Comparison of ENCODE assay signal across 8 mouse cellular contexts in genomic region chr2:166180136-166180649, GRCm38 (mm10). TPM values are rescaled to one million over a fixed set of nuclear protein-coding genes. Genes with fewer than 3 reads are reported as not detected.
DNase-seq lines count a peak whose midpoint lies in the region; ATAC-seq and TF ChIP-seq lines count a peak whose summit lies in the region.

No protein-coding gene starts in this region.

- no peaks in the 10 kb centered on the region for H3K27me3 ChIP-seq in liver, embryonic 11.5 days (replicated peaks; ENCODE audit: control insufficient read depth, insufficient read depth, low read length)
- H3K27me3 ChIP-seq in embryonic facial prominence, embryonic 15.5 days = no peaks in the 10 kb centered on the region
- no peaks in the 10 kb centered on the region for H3K27me3 ChIP-seq in hindbrain, postnatal 0 days (ENCODE audit: insufficient read depth, low read length)
- H3K27me3 ChIP-seq in neural tube, embryonic 15.5 days (replicated peaks) = no peaks in the 10 kb centered on the region

- no peaks in the 10 kb centered on the region for H3K36me3 ChIP-seq in liver, embryonic 11.5 days (ENCODE audit: control insufficient read depth, insufficient read depth, low read length)
- H3K36me3 ChIP-seq in embryonic facial prominence, embryonic 15.5 days = no peaks in the 10 kb centered on the region
- no peaks in the 10 kb centered on the region for H3K36me3 ChIP-seq in hindbrain, postnatal 0 days (ENCODE audit: insufficient read depth, low read length)
- no peaks in the 10 kb centered on the region for H3K36me3 ChIP-seq in neural tube, embryonic 15.5 days

- no peak overlapping the region for H3K4me3 ChIP-seq in liver, embryonic 11.5 days (ENCODE audit: low read depth, low read length)
- H3K4me3 ChIP-seq in embryonic facial prominence, embryonic 15.5 days (replicated peaks) = no peak overlapping the region
- H3K4me3 ChIP-seq in hindbrain, postnatal 0 days (ENCODE audit: low read length) = no peak overlapping the region
- H3K4me3 ChIP-seq in neural tube, embryonic 15.5 days (replicated peaks) = no peak overlapping the region

- peak overlapping the region; percentile 30; the same call in 1 of the 2 replicates for H3K27ac ChIP-seq in liver, embryonic 11.5 days (ENCODE audit: low read depth, low read length)
- peak overlapping the region; percentile 96 for H3K27ac ChIP-seq in embryonic facial prominence, embryonic 15.5 days (replicated peaks)
- H3K27ac ChIP-seq in hindbrain, postnatal 0 days = peak overlapping the region; percentile 33; the same call in 1 of the 2 replicates
- peak overlapping the region; percentile 74 for H3K27ac ChIP-seq in neural tube, embryonic 15.5 days (replicated peaks)

- 47% methylated on average over 5 of the region's 5 CpGs for WGBS in liver, embryonic 11.5 days
- WGBS in embryonic facial prominence, embryonic 15.5 days = 3% methylated on average over 5 of the region's 5 CpGs
- 28% methylated on average over 5 of the region's 5 CpGs for WGBS in hindbrain, postnatal 0 days
- 36% methylated on average over 5 of the region's 5 CpGs for WGBS in neural tube, embryonic 15.5 days

- peaks cover 4% of the 10 kb centered on the region for H3K4me1 ChIP-seq in liver, embryonic 11.5 days (replicated peaks; ENCODE audit: control insufficient read depth, insufficient read depth, low read length)
- peaks cover 38% of the 10 kb centered on the region for H3K4me1 ChIP-seq in embryonic facial prominence, embryonic 15.5 days
- peaks cover 6% of the 10 kb centered on the region; the same call in 1 of the 2 replicates for H3K4me1 ChIP-seq in hindbrain, postnatal 0 days (ENCODE audit: insufficient read depth, low read length)
- H3K4me1 ChIP-seq in neural tube, embryonic 15.5 days = peaks cover 38% of the 10 kb centered on the region

- no peaks in the 10 kb centered on the region for H3K9me3 ChIP-seq in liver, embryonic 11.5 days (ENCODE audit: control insufficient read depth, low read length)
- H3K9me3 ChIP-seq in embryonic facial prominence, embryonic 15.5 days (replicated peaks) = no peaks in the 10 kb centered on the region
- H3K9me3 ChIP-seq in hindbrain, postnatal 0 days (ENCODE audit: low read length) = no peaks in the 10 kb centered on the region
- no peaks in the 10 kb centered on the region for H3K9me3 ChIP-seq in neural tube, embryonic 15.5 days (replicated peaks)

- H3K4me2 ChIP-seq in liver, embryonic 11.5 days = no peak overlapping the region
- H3K4me2 ChIP-seq in embryonic facial prominence, embryonic 15.5 days (replicated peaks) = 0 out of 2 replicates have a peak overlapping the region, but pooled peaks have one; percentile 10
- no peak overlapping the region for H3K4me2 ChIP-seq in hindbrain, postnatal 0 days (ENCODE audit: low read depth, low read length)
- no peak overlapping the region for H3K4me2 ChIP-seq in neural tube, embryonic 15.5 days

- no peak for TF ChIP-seq CTCF in hindbrain, postnatal 0 days (IDR thresholded peaks at IDR 0.05; ENCODE audit: low read depth)

- DNase-seq in liver, embryonic 11.5 days (ENCODE audit: low spot score) = no peak
- no peak for DNase-seq in liver
- DNase-seq in hindbrain, postnatal 0 days (ENCODE audit: low spot score) = no peak
- no peak for DNase-seq in cerebellum, postnatal 4 days (ENCODE audit: low spot score in 2 of 2)
- no peak for DNase-seq in urinary bladder, adult 18-20 months (ENCODE audit: low spot score in 2 of 2)
- DNase-seq in kidney, postnatal 25 days = no peak

- ATAC-seq in liver, embryonic 11.5 days (replicated peaks; ENCODE audit: low FRiP score) = no peak
- peak; percentile 67 for ATAC-seq in embryonic facial prominence, embryonic 15.5 days (ENCODE audit: insufficient number of reproducible peaks, low FRiP score, low TSS enrichment, low read depth)
- ATAC-seq in hindbrain, postnatal 0 days = no peak
- ATAC-seq in neural tube, embryonic 15.5 days (ENCODE audit: low FRiP score) = no peak

- no peak overlapping the region for H3K9ac ChIP-seq in liver, embryonic 11.5 days (ENCODE audit: low read depth, low read length)
- no peak overlapping the region for H3K9ac ChIP-seq in embryonic facial prominence, embryonic 15.5 days
- H3K9ac ChIP-seq in hindbrain, postnatal 0 days (replicated peaks; ENCODE audit: low read length) = no peak overlapping the region
- H3K9ac ChIP-seq in neural tube, embryonic 15.5 days (replicated peaks) = no peak overlapping the region

RNA-seq across cellular contexts. Expression of gene Sulf2, which starts 24.7 kb away (rescaled TPM):
- 30.3 and 32.4 TPM in 2 replicates for polyA plus RNA-seq in liver, embryonic 11.5 days (2014; fragmentation: Nextera tagmentation; extraction: Ambion mirVana)
- polyA plus RNA-seq in embryonic facial prominence, embryonic 15.5 days (2015; fragmentation: Nextera tagmentation; extraction: Ambion mirVana) = 116 and 138 TPM in 2 replicates
- total RNA-seq in hindbrain, postnatal 0 days (2014; rRNA removed) = 111 and 114 TPM in 2 replicates
- 71.4 and 81.6 TPM in 2 replicates for polyA plus RNA-seq in hindbrain, postnatal 0 days (2015; fragmentation: Nextera tagmentation; extraction: Ambion mirVana)
- 118 and 123 TPM in 2 replicates for polyA plus RNA-seq in neural tube, embryonic 15.5 days (2015; fragmentation: Nextera tagmentation; extraction: Ambion mirVana)

Comparison
In these comparisons a context has a peak if more than half of its experiments do, and no peak if none do; other contexts are left out.
1. H3K27ac ChIP-seq: peak in every context shown above with its lines; median percentile 96 in embryonic facial prominence, embryonic 15.5 days; 74 in neural tube, embryonic 15.5 days; 33 in hindbrain, postnatal 0 days; 30 in liver, embryonic 11.5 days.